Mouse (Mus musculus): ENCODE data around the gene Crybb3. TPM values are rescaled to one million over a fixed set of nuclear protein-coding genes. Genes with fewer than 3 reads are reported as not detected.

Crybb3 gene
- polyA plus RNA-seq, 1 experiment from 2014 or later: 0.42 TPM

DNA sequence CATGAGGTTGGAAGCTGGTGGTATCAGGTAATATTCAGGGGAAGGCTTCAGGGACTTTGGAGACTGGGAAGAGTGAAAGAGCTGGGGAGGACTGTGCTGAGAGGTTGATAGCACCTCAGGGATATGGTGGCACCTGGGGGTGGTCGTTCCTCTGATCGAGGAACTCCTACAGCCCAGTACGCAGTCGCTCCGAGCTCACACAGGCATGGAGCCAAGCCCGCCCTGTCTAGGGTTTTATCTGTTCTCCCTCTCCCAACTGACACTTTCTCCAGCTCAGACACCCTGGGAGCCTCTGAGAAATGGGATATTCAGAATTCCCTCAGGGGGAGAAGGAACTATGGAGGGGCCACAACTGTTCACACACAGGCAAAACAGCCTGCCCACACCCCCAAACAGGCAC is 40.6 kb downstream of the Crybb3 start:
- 78% methylated on average over 6 of the region's 6 CpGs for WGBS
- H3K4me1 ChIP-seq (replicated peaks): peaks cover 30% of the 10 kb centered on the region
- no peaks in the 10 kb centered on the region for H3K36me3 ChIP-seq
- no peak for ATAC-seq
- H3K9me3 ChIP-seq: no peaks in the 10 kb centered on the region
- no peaks in the 10 kb centered on the region for H3K27me3 ChIP-seq
- no peak overlapping the region for H3K4me2 ChIP-seq (replicated peaks)
- H3K9ac ChIP-seq (replicated peaks): no peak overlapping the region
- no peak overlapping the region for H3K4me3 ChIP-seq (replicated peaks)
- H3K27ac ChIP-seq: peak overlapping the region; percentile 77

DNA sequence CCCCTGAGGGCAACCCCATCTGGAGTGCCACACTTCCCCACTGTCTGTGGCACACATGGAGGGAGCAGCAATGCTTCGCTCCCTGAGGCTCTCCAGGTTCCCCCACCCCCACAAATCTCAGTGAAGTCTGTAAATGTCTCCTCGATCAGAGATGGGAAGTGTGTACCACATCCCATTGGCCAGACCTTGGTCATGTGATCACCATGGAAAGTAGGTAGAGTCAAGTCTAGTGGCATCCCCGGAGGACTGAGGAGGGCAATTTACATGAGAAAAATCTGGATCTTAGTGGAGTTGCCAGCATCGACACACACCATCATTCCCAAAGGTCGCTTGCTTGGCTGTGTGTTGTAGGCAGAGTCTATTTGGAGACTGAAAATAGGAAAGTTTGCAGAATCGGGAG is 42.8 kb downstream of the Crybb3 start:
- no peaks in the 10 kb centered on the region for H3K9me3 ChIP-seq
- H3K4me3 ChIP-seq (replicated peaks): no peak overlapping the region
- ATAC-seq: no peak
- H3K4me1 ChIP-seq (replicated peaks): peaks cover 39% of the 10 kb centered on the region
- no peaks in the 10 kb centered on the region for H3K36me3 ChIP-seq
- WGBS: 78% methylated on average over 6 of the region's 6 CpGs
- no peak overlapping the region for H3K4me2 ChIP-seq (replicated peaks)
- no peak overlapping the region for H3K27ac ChIP-seq
- H3K9ac ChIP-seq (replicated peaks): no peak overlapping the region
- H3K27me3 ChIP-seq: no peaks in the 10 kb centered on the region

DNA sequence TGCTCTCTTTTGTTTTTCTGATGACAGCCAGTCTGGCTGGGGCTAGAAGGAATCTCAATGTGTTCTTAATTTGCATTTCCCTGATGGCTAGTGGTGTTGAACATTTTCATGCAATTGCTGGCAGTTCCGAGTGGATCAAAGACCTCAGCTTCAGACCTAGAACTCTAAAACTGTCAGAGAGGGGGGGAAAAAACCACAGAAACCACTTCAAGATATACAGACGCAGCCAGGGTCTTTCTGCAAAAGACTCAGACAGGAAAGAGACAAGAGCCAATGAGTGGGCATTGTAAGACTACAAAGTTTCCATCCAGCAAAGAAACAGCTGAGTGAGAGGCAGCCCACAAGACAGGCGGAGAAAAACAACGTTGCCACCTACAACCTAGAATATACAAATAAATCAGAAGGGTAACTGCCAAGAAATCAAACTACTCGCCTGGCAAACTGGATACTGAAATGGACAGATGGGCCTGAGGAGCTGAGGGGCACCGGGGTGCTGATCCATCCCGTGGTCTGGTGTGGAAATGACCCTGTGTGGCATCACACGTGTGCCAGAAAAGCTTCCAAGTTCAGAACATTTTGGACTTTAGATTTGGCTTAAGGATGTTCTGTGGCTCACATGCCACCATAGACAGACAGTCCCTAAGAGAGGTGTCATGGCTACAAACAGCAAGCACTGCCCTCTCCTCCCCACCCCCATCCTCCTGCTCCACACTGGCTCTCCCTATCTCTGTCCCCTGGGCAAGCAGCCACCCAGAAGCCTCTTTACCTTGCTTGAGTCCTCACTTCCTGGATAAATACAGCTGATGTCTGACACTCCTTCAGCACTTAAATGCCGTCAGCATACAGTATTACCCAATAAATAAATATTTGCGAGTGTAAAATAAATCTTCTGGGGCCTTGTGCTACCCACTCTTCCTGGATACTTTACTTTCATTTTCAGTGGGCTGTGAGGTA is 46.0 kb downstream of the Crybb3 start:
- peak overlapping the region; percentile 74 for H3K27ac ChIP-seq
- no peaks in the 10 kb centered on the region for H3K27me3 ChIP-seq
- WGBS: 68% methylated on average over 10 of the region's 10 CpGs
- H3K9ac ChIP-seq (replicated peaks): no peak overlapping the region
- ATAC-seq: no peak
- H3K4me2 ChIP-seq (replicated peaks): no peak overlapping the region
- H3K36me3 ChIP-seq: no peaks in the 10 kb centered on the region
- H3K9me3 ChIP-seq: no peaks in the 10 kb centered on the region
- peaks cover 35% of the 10 kb centered on the region for H3K4me1 ChIP-seq (replicated peaks)
- no peak overlapping the region for H3K4me3 ChIP-seq (replicated peaks)

DNA sequence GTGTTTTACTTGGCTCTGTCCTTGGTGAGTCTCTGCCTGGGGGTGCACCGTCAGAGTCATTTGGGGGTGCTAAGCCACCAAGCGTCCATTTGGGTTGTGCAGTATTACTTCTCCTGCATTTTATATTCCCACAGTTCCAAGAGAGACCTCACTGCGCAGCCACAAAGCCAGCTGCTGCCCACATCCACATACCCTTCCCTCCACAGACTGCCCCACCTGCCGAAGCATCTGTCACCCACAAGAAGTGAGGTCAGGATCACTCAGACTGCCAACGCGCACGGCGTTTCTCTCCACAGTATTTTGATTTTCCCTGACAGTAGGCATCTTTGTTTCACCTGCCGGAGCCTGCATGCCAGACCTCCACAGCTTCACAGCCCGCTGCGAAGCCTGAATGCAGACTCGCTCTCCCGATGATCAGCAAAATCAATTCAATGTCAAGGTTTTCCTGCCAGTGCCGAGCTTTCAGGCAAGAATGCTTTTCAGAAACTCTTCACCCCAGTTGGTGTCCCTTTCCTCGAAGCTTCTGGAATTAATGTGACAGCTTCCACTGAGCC is 50.1 kb downstream of the Crybb3 start:
- peak overlapping the region; percentile 15; the same call in 1 of the 2 replicates for H3K4me2 ChIP-seq (replicated peaks)
- WGBS: 49% methylated on average over 15 of the region's 15 CpGs
- peak overlapping the region; percentile 41 for H3K27ac ChIP-seq
- no peaks in the 10 kb centered on the region for H3K36me3 ChIP-seq
- H3K4me1 ChIP-seq (replicated peaks): peaks cover 30% of the 10 kb centered on the region
- H3K9me3 ChIP-seq: no peaks in the 10 kb centered on the region
- H3K9ac ChIP-seq (replicated peaks): no peak overlapping the region
- H3K4me3 ChIP-seq (replicated peaks): no peak overlapping the region
- H3K27me3 ChIP-seq: no peaks in the 10 kb centered on the region
- no peak for ATAC-seq

DNA sequence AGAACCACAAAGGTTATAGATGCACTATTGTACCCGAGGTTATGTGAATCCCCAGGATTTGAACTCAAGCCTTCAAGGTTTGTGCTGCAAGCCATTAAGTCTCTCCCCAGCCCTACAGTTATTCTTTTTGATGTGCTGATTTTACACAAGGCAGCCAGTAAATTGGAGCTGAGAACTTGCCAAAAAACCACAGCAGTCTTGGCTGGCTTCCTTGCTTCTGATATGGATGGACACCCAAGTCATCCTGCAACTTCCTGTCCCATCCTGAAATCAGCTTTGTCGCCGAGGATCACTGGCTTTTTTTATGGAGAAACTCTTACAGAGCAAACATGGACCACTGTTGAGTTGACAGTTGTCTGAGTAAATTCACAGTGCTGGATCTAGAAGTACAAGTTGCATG is 51.3 kb downstream of the Crybb3 start:
- Histone ChIP-seq H3K4me2 (replicated peaks) (no peak overlapping the region), H3K9ac (replicated peaks) (no peak overlapping the region), H3K27ac (no peak overlapping the region), H3K4me3 (replicated peaks) (no peak overlapping the region), H3K36me3 (no peaks in the 10 kb centered on the region), H3K27me3 (no peaks in the 10 kb centered on the region), H3K9me3 (no peaks in the 10 kb centered on the region), H3K4me1 (replicated peaks) (peaks cover 26% of the 10 kb centered on the region)
- WGBS: 76% methylated on average over 3 of the region's 3 CpGs
- no peak for ATAC-seq

DNA sequence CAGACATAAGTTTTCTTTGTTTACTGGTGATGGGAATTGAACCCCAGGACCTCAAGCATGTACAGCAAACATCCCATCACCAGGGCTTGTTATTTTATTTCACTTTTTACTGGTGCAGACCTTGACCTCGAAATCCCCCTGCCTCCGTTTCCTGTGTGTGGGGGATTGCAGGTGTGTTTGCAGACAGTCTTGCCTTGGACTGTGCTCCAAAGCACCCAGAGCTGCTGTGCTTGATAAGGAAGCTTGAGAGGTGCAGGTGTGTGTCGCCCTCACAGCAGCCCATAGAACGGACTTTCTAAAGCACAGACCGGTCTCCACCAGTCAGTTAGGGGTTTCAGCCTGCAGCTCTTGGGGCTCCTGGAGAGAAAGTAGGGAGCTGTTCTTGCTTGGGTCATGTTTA is 54.7 kb downstream of the Crybb3 start:
- no peak overlapping the region for H3K27ac ChIP-seq
- no peak overlapping the region for H3K4me3 ChIP-seq (replicated peaks)
- H3K9me3 ChIP-seq: no peaks in the 10 kb centered on the region
- ATAC-seq: no peak
- no peaks in the 10 kb centered on the region for H3K36me3 ChIP-seq
- 87% methylated on average over 5 of the region's 5 CpGs for WGBS
- no peak overlapping the region for H3K4me2 ChIP-seq (replicated peaks)
- no peak overlapping the region for H3K9ac ChIP-seq (replicated peaks)
- H3K4me1 ChIP-seq (replicated peaks): peaks cover 34% of the 10 kb centered on the region
- no peaks in the 10 kb centered on the region for H3K27me3 ChIP-seq

Other genes with a start within 250 kb of the Crybb3 start
- 2.1 and 2.3 TPM in 2 replicates for gene Myo18b, start 185.2 kb downstream of the Crybb3 start, polyA plus RNA-seq (2015; fragmentation: Nextera tagmentation; extraction: Ambion mirVana)
- 15.1 and 16.5 TPM in 2 replicates for gene Grk3, start 65.8 kb downstream of the Crybb3 start, polyA plus RNA-seq (2015; fragmentation: Nextera tagmentation; extraction: Ambion mirVana)
- not detected in 2 replicates for gene Crybb2, start 11.5 kb downstream of the Crybb3 start, polyA plus RNA-seq (2015; fragmentation: Nextera tagmentation; extraction: Ambion mirVana)
- gene 2900026A02Rik, start 139.7 kb upstream of the Crybb3 start, polyA plus RNA-seq (2015; fragmentation: Nextera tagmentation; extraction: Ambion mirVana): 2.4 and 2.7 TPM in 2 replicates
- not detected in 2 replicates for gene Tmem211, start 145.3 kb upstream of the Crybb3 start, polyA plus RNA-seq (2015; fragmentation: Nextera tagmentation; extraction: Ambion mirVana)
- gene Sgsm1, start 229.2 kb upstream of the Crybb3 start, polyA plus RNA-seq (2015; fragmentation: Nextera tagmentation; extraction: Ambion mirVana): 17.2 and 17.4 TPM in 2 replicates

Data from midbrain, embryonic 13.5 days (tissue).